Mouse (Mus musculus) heart, embryonic 16.5 days (tissue): Measurements from ENCODE around the gene Ccdc57. TPM values are rescaled to one million over a fixed set of nuclear protein-coding genes. Genes with fewer than 3 reads are reported as not detected.
A peak's percentile ranks its signal among the peaks of the same experiment; 100 is the strongest.

ENCODE experiments used
- ATAC-seq: fragments of 200-750 bp; cut with Nextera tagmentation; replicated peaks from 2 replicates; pipeline ENCODE4 v1.8.0; 2017; ENCODE audit warnings: moderate number of reproducible peaks; ENCODE audit not compliant: insufficient read depth, low FRiP score; ENCODE audit errors: extremely low read depth
- H3K27ac ChIP-seq: fragments of 300-500 bp; sonication (generic); 2 replicates; pipeline ENCODE4 v1.5.1; 2014; ENCODE audit warnings: mild to moderate bottlenecking, low read length, control low read depth, moderate library complexity
- H3K27me3 ChIP-seq: fragments of 300-500 bp; sonication (generic); 2 replicates; pipeline ENCODE4 v1.6.1; 2014; ENCODE audit warnings: low read length, mixed read lengths; ENCODE audit not compliant: control insufficient read depth, insufficient read depth
- H3K36me3 ChIP-seq: fragments of 300-500 bp; sonication (generic); 2 replicates; pipeline ENCODE4 v1.6.1; 2014; ENCODE audit not compliant: control insufficient read depth, insufficient read depth
- H3K4me1 ChIP-seq: fragments of 300-500 bp; sonication (generic); 2 replicates; pipeline ENCODE4 v1.6.1; 2014; ENCODE audit warnings: low read length, mixed read lengths; ENCODE audit not compliant: control insufficient read depth, insufficient read depth
- H3K4me2 ChIP-seq: fragments of 300-500 bp; sonication (generic); 2 replicates; pipeline ENCODE4 v1.6.1; 2014; ENCODE audit warnings: low read depth, mild to moderate bottlenecking, control low read depth, low read length
- H3K4me3 ChIP-seq: fragments of 300-500 bp; sonication (generic); 2 replicates; pipeline ENCODE4 v1.5.1; 2014; ENCODE audit warnings: mild to moderate bottlenecking, control low read depth, low read length
- H3K9ac ChIP-seq: fragments of 300-500 bp; sonication (generic); 2 replicates; pipeline ENCODE4 v1.6.1; 2014; ENCODE audit warnings: low read length, control low read depth
- H3K9me3 ChIP-seq: fragments of 300-500 bp; sonication (generic); replicated peaks from 2 replicates; pipeline ENCODE4 v1.6.1; 2016; ENCODE audit warnings: low read length; ENCODE audit not compliant: control insufficient read depth
- WGBS: fragments of 180-500 bp; shearing (Covaris S2); extraction: QIAGEN DNeasy Blood & Tissue Kit; methylation state at CpG from one replicate; pipeline ENCODE4 v1.1.7; 2014; 5-methylcytosine and 5-hydroxymethylcytosine counted together
- polyA plus RNA-seq: library from polyadenylated mRNA; unstranded; fragments of >200 nt; fragmentation: Nextera tagmentation; extraction: Ambion mirVana; gene quantifications from 2 replicates; pipeline ENCODE4 v1.2.1, GENCODE M21; 2015

The Ccdc57 gene
- polyA plus RNA-seq, 1 experiment from 2014 or later = 4.5 TPM

DNA sequence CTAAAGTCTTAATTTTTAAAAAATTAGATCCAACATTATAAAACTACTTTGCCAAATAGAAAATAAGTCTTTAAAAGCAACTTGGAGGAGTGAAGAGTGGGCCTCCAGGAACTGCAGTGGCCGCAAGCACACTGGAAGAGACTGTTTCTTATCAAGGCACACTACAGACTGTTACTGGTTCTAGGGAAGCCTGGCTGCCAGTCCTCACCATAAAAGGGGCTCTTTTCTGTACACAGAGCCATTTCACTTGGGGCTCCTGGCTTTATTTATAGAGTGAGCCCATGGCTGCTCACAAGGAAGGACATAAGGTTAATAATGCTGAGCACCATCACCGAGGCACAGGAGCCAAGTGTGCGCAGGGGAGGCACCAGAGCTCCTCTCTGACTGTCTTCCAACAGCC is 10.1 kb downstream of the Ccdc57 start:
- peak; percentile 18; the same call in 1 of the 2 replicates for ATAC-seq
- no peak overlapping the region for H3K4me2 ChIP-seq
- peak overlapping the region; percentile 67 for H3K27ac ChIP-seq
- H3K27me3 ChIP-seq = no peaks in the 10 kb centered on the region
- no peak overlapping the region for H3K9ac ChIP-seq
- 51% methylated on average over 3 of the region's 3 CpGs for WGBS
- H3K4me1 ChIP-seq = peaks cover 3% of the 10 kb centered on the region
- H3K36me3 ChIP-seq = peaks cover 13% of the 10 kb centered on the region
- H3K4me3 ChIP-seq = no peak overlapping the region
- H3K9me3 ChIP-seq = no peaks in the 10 kb centered on the region

DNA sequence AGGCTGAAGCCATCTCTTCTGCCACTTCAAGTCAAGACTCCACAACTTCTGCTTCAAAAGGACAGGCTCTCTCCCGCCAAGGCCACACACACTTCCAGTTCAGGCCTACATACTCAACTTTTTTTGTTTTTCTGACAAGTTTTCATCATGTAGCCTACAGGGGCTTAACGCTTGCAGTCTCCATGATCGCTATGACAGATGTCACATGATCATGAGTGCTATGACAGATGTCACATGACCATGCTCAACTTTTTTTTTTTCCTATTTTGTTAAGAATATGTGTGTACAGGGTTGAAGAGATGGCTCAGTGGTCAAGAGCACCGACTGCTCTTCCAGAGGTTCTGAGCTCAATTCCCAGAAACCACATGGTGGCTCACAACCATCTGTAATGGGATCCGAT is 14.9 kb downstream of the Ccdc57 start:
- H3K4me1 ChIP-seq = peaks cover 3% of the 10 kb centered on the region
- no peak overlapping the region for H3K9ac ChIP-seq
- no peak for ATAC-seq
- H3K4me2 ChIP-seq = no peak overlapping the region
- no peaks in the 10 kb centered on the region for H3K9me3 ChIP-seq
- H3K4me3 ChIP-seq = no peak overlapping the region
- H3K27me3 ChIP-seq = no peaks in the 10 kb centered on the region
- no peak overlapping the region for H3K27ac ChIP-seq
- 91% methylated on average over 5 of the region's 5 CpGs for WGBS
- peaks cover 18% of the 10 kb centered on the region for H3K36me3 ChIP-seq

DNA sequence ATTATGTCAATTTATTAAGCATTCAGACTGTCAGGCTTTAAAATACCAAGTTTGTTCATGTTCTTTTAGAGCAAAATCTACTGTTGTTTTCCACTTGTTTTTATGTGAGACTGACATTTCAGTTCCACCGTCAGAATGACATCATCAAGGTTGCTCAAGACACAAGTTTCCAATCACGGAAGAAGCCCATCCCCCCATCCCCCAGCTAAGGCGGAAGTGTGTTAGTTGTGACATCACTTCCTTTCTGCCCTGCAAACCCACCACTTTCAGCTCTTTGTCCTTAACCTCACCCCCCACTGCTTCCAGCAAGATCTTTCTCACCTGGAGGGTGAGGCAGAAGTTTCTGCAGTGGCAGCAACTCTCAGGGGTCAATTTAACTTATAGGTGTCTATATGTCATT is 16.2 kb downstream of the Ccdc57 start:
- no peaks in the 10 kb centered on the region for H3K9me3 ChIP-seq
- no peak overlapping the region for H3K27ac ChIP-seq
- no peaks in the 10 kb centered on the region for H3K4me1 ChIP-seq
- peaks cover 18% of the 10 kb centered on the region for H3K36me3 ChIP-seq
- H3K4me3 ChIP-seq = no peak overlapping the region
- no peak for ATAC-seq
- H3K4me2 ChIP-seq = no peak overlapping the region
- no peak overlapping the region for H3K9ac ChIP-seq
- 65% methylated on average over 3 of the region's 3 CpGs for WGBS
- H3K27me3 ChIP-seq = no peaks in the 10 kb centered on the region

DNA sequence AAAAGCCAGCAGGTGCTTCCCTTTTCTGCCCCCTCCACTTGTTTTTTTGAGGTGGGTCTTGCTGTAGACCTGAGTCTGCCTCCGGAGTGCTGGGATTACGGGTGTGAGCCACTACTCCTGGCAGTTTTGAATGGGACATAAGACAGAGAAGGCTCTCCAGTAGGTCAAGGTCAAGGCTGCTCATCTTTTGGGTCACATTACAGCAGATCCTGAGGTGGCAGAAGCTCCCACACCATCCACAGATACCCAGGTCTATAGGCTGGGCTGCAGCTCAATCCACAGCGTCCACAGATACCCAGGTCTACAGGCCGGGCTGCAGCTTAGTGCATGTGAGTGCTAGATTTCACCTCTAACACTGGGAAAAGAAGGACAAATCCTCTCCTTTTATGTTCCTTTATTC is 18.9 kb downstream of the Ccdc57 start:
- ATAC-seq = no peak
- no peaks in the 10 kb centered on the region for H3K9me3 ChIP-seq
- H3K27me3 ChIP-seq = no peaks in the 10 kb centered on the region
- H3K27ac ChIP-seq = no peak overlapping the region
- no peak overlapping the region for H3K9ac ChIP-seq
- peaks cover 9% of the 10 kb centered on the region for H3K36me3 ChIP-seq
- H3K4me2 ChIP-seq = no peak overlapping the region
- WGBS = 93% methylated on average over 4 of the region's 4 CpGs
- no peaks in the 10 kb centered on the region for H3K4me1 ChIP-seq
- H3K4me3 ChIP-seq = no peak overlapping the region

DNA sequence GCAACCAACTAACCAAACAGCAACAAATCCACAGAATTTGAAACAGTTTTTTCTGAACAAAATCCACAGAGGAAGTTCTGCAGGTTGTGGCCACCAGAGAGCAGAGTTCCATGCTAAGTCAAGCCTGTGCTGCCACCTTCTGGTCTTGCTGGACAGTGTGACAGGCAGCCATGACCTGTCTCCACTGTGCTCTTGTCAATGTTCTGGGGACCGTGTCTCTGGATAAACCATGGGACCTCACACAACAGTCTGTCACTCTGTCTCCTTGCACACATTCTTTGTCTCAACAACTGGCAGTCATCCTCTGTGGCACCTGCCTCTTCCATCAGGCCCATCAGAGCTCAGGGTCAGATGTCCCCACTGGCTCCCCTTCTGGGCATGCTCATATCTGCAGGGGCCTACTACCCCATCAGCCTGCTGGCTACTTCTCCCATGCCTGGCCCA is 27.2 kb downstream of the Ccdc57 start:
- Histone ChIP-seq H3K27ac (no peak overlapping the region), H3K9ac (no peak overlapping the region), H3K4me3 (no peak overlapping the region), H3K4me1 (no peaks in the 10 kb centered on the region), H3K36me3 (no peaks in the 10 kb centered on the region), H3K9me3 (no peaks in the 10 kb centered on the region), H3K27me3 (no peaks in the 10 kb centered on the region), H3K4me2 (no peak overlapping the region)
- 22% methylated on average over 1 of the region's 1 CpGs for WGBS
- ATAC-seq = peak; percentile 73; the same call in 1 of the 2 replicates

DNA sequence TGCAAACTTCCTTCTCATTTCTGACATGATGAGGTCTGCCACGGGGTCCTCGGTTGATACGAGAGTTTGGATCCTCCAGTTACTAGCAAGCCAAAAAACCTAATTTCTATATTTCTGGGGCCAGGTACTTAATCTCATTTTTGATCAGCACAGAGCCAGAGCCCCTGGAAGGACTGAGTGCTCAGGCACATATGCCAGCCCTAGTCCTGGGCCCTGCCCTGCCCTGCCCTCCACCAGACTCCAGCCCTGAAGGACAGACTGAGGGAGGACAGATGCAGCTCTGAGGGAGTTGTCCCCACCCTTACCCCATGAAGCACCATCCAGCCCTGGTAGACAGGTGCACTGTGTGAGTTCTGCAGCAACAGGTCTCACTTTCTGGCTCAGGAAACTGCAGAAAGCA is 28.1 kb downstream of the Ccdc57 start:
- Histone ChIP-seq H3K27me3 (no peaks in the 10 kb centered on the region), H3K36me3 (no peaks in the 10 kb centered on the region), H3K4me3 (no peak overlapping the region), H3K9ac (0 out of 2 replicates have a peak overlapping the region, but pooled peaks have one; percentile 29), H3K4me2 (no peak overlapping the region), H3K4me1 (no peaks in the 10 kb centered on the region), H3K27ac (no peak overlapping the region), H3K9me3 (no peaks in the 10 kb centered on the region)
- ATAC-seq = no peak
- WGBS = 91% methylated on average over 3 of the region's 3 CpGs

DNA sequence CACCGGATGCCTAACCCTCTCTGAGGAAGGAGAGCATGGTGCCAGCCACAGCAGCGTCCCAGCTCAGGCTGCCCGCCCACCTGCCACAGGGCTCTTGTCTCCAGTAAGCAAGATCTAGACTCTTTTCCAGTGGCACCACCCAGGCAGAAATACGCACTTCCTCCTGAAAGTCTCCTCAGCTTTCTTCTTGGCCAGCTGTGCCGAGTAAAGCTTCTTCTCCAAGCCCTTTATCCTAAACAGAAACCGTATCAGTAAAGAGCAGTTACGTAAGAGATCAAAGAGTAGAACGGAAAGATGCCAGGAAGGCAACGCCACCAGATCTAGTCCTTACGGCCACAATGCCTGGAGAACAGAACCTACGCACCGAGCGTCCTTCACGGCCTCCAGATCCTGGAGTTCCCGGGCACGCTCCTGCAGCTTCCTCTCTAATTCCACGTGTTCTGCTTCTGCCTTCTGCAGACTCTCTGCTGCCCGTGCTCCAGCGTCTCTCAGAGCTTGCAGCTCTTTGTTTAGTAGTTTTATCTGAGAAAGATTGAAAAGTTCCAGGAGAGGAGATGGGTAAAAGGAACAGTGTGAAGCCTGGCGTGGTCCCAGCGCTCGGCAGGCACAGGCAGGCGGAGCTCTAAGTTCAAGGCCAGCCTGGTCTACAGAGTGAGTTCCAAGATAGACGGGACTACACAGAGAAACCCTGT is 29.4 kb downstream of the Ccdc57 start:
- Histone ChIP-seq H3K9me3 (no peaks in the 10 kb centered on the region), H3K4me2 (no peak overlapping the region), H3K36me3 (no peaks in the 10 kb centered on the region), H3K27ac (no peak overlapping the region), H3K4me3 (no peak overlapping the region), H3K9ac (no peak overlapping the region; the same call in 1 of the 2 replicates), H3K27me3 (no peaks in the 10 kb centered on the region), H3K4me1 (no peaks in the 10 kb centered on the region)
- ATAC-seq = no peak
- 73% methylated on average over 24 of the region's 24 CpGs for WGBS

DNA sequence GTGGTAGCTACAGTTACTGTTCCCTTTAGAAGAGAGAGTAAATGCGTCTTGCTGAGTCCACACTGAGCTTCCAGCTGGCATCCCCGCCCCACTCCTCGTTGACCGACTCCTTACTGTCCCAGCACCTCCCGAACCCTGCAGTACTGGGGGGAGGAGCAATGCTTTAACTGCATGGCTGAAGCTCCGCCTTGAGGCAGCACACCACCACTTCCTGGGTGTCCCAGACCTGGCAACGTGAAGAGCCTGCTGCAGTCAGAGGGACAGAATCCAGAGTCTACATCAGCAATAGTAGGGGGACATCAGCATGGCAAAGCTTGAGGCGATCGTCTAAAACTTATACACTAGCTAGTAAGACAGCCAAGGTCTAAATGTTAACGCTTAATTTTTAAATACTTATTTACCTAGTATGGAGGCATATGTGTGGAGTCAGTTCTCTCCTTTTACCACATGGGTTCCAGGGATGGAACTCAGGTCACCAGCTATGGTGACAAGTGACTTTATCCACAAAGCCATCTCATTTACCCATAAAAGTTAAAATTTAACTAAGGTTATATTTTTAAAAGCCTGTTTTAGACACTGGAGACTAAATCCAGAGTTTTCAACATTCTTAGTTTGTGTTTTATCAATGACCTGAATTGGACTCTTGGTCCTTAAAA is 30.1 kb downstream of the Ccdc57 start:
- H3K9ac ChIP-seq = no peak overlapping the region
- WGBS = 54% methylated on average over 10 of the region's 10 CpGs
- ATAC-seq = no peak
- H3K9me3 ChIP-seq = no peaks in the 10 kb centered on the region
- no peak overlapping the region for H3K27ac ChIP-seq
- H3K27me3 ChIP-seq = no peaks in the 10 kb centered on the region
- H3K36me3 ChIP-seq = no peaks in the 10 kb centered on the region; the same call in 1 of the 2 replicates
- no peak overlapping the region for H3K4me2 ChIP-seq
- no peaks in the 10 kb centered on the region for H3K4me1 ChIP-seq
- no peak overlapping the region for H3K4me3 ChIP-seq

DNA sequence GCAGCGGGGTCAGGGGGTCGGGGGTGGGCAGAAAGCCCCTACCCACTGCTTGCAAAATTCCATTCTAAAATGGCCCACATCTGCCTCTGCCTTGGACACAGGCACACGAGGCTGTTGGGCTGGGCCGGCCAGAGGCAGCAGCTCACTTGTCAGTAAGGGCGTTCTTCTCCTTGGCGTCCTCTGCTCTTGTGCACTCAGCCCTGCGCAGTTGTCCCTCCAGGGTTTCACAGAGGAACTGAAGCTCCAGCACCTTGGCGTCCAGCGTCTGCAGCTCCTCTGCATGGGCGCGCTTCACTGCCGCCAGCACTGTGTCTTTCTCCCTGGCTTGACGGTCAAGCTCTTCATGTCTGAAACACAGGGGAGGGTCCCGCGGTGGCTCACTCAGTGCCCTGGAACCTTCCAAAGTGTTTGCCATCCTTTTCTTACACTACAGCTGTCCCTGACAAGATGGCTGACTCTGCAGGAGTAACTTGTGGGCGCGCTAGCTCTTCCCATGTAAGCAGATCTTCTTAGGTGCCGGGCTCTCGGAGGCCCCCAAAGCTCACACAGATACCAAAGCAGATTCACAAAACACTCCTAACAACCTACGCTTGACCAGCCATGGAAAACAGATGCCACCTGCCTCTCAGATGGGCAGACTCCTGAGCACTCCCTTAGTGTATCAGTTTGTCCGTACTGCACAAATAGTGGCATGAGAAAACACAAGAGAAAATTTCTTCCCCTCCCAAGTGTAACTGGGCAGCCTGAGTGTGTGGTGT is 30.8 kb downstream of the Ccdc57 start:
- Histone ChIP-seq H3K4me1 (no peaks in the 10 kb centered on the region), H3K9me3 (no peaks in the 10 kb centered on the region), H3K27ac (no peak overlapping the region), H3K27me3 (no peaks in the 10 kb centered on the region), H3K36me3 (peaks cover 2% of the 10 kb centered on the region; the same call in 1 of the 2 replicates), H3K4me2 (no peak overlapping the region), H3K9ac (no peak overlapping the region), H3K4me3 (no peak overlapping the region)
- ATAC-seq = no peak
- 76% methylated on average over 21 of the region's 21 CpGs for WGBS
